Mouse (Mus musculus) heart, embryonic 14.5 days (tissue): ENCODE measurements around the gene Vmn2r80. TPM values are rescaled to one million over a fixed set of nuclear protein-coding genes. Genes with fewer than 3 reads are reported as not detected.
"Not testable (repeated sequence)": the region's sequence is repeated elsewhere in the genome, so short reads cannot be mapped to it uniquely, and the experiment has no call there.

Source experiments
- ATAC-seq: fragments of 200-750 bp; cut with Nextera tagmentation; 2 replicates; pipeline ENCODE4 v1.8.0; 2017; ENCODE audit warnings: low read depth, moderate TSS enrichment; ENCODE audit not compliant: insufficient number of reproducible peaks, insufficient read depth, low FRiP score
- H3K27ac ChIP-seq, 2 experiments: fragments of 200-500 bp in 1 of 2; fragments of 300-500 bp in 1 of 2; sonication (generic) in 1 of 2; replicated peaks in 1 of 2; 2 replicates each; pipeline ENCODE4 v1.5.1; 2012 to 2014; ENCODE audit warnings: low read depth in 2 of 2, low read length in 2 of 2, control low read depth in 1 of 2, mild to moderate bottlenecking in 1 of 2, mixed read lengths in 1 of 2; ENCODE audit not compliant: control insufficient read depth in 1 of 2, insufficient read depth in 1 of 2
- H3K27me3 ChIP-seq: fragments of 300-500 bp; sonication (generic); 2 replicates; pipeline ENCODE4 v1.6.1; 2014; ENCODE audit warnings: mild to moderate bottlenecking, low read length, control low read depth; ENCODE audit not compliant: control insufficient read depth, insufficient read depth
- H3K36me3 ChIP-seq: fragments of 300-500 bp; sonication (generic); 2 replicates; pipeline ENCODE4 v1.6.1; 2014; ENCODE audit warnings: mild to moderate bottlenecking, control low read depth, low read length, mixed read lengths; ENCODE audit not compliant: control insufficient read depth, insufficient read depth
- H3K4me1 ChIP-seq, 2 experiments: fragments of 200-500 bp in 1 of 2; fragments of 300-500 bp in 1 of 2; sonication (generic) in 1 of 2; 2 replicates each; pipeline ENCODE4 v1.6.1; 2012 to 2014; ENCODE audit warnings: low read length in 2 of 2, control low read depth in 1 of 2, mixed read lengths in 1 of 2; ENCODE audit not compliant: control insufficient read depth in 2 of 2, insufficient read depth in 2 of 2
- H3K4me2 ChIP-seq: fragments of 300-500 bp; sonication (generic); 2 replicates; pipeline ENCODE4 v1.6.1; 2014; ENCODE audit warnings: mild to moderate bottlenecking, low read length
- H3K4me3 ChIP-seq, 2 experiments: fragments of 200-500 bp in 1 of 2; fragments of 300-500 bp in 1 of 2; sonication (generic) in 1 of 2; 2 replicates each; pipeline ENCODE4 v1.5.1; 2012 to 2014; ENCODE audit warnings: low read length in 2 of 2, mild to moderate bottlenecking in 2 of 2, control low read depth in 1 of 2, low read depth in 1 of 2, moderate library complexity in 1 of 2; ENCODE audit not compliant: control insufficient read depth in 1 of 2, insufficient read depth in 1 of 2
- H3K9ac ChIP-seq: fragments of 300-500 bp; sonication (generic); 2 replicates; pipeline ENCODE4 v1.6.1; 2014; ENCODE audit warnings: mild to moderate bottlenecking, low read length
- H3K9me3 ChIP-seq: fragments of 300-500 bp; sonication (generic); 2 replicates; pipeline ENCODE4 v1.6.1; 2016; ENCODE audit warnings: low read length, control low read depth; ENCODE audit not compliant: control insufficient read depth
- WGBS: fragments of 180-500 bp; shearing (Covaris S2); extraction: QIAGEN DNeasy Blood & Tissue Kit; methylation state at CpG from one replicate; pipeline ENCODE4 v1.1.7; 2014; 5-methylcytosine and 5-hydroxymethylcytosine counted together
- polyA plus RNA-seq: library from polyadenylated mRNA; unstranded; fragments of >200 nt; fragmentation: Nextera tagmentation; extraction: Ambion mirVana; gene quantifications from 2 replicates; pipeline ENCODE4 v1.2.1, GENCODE M21; 2014

Gene Vmn2r80
- polyA plus RNA-seq = not detected in 2 replicates

DNA sequence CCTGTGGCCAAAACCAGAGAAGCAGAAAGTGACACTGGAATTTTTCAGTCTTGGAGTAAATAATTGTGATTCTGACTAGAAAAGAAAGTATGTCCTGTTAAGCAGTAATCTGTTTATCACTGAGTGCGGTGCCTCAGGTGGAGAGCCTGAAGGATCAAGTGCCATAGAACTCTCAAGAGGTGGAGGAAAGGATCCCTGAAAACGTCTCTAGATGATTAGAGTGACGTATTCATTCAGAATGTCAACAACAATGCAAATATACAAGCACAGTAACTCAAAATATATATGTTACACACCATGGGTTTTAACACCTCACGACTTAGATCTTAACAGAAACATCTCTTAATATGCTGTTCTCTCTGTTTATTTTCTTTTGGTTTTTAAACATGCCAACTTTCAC lies at the start of gene Vmn2r80:
Vmn2r80 (plus strand) TSS at position 301 of the 400 bp plus-strand sequence.
- not testable (repeated sequence) for H3K4me2 ChIP-seq, H3K36me3 ChIP-seq, H3K4me1 ChIP-seq, H3K27ac ChIP-seq, H3K9me3 ChIP-seq, ATAC-seq, H3K27me3 ChIP-seq, H3K9ac ChIP-seq, H3K4me3 ChIP-seq
- 69% methylated on average over 4 of the region's 4 CpGs for WGBS

DNA sequence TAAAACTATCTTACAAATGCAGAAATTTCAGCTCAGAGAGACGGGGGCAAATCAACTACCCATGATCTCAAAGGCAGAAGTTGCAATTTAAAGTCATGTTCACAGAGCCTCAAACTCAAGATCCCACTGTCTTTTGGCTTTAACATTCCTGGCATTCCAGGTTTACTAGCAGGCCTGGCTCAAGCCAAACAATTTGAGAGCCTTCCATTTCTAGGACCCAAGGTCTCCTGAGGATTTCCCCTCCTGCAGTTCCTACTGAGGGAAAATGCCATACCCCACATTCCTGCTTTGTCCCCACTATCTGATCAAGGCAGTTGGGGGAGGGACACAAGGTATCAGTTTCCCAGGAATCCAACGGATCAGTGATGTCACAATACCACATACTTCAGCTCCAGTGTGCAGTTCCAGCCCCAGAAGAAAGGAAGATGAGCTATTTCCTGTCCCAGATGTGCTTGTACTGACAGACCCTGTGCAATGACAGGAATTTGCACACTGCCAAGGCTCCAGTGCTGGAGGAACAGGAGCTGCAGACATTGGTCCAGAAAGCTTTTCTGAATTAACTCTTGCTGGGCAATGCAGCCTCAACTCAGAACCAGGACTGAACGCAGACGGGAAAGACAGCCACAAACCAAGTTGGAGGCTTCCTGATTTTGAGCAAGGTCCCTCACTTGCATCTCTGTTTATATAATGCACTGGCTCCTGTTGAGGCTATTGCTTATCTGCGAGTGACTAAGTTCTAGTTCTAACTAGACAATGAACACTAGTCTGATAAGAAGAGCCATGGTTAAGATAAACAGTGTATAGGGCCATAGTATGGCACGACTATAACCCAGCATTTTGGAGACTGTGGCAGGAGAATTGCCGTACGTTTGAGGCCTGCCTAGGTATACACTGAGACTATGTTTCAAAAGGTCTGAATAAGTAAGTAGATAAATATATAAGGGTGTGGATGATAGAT lies 42.0 kb upstream of the Vmn2r80 start:
- WGBS = 22% methylated on average over 8 of the region's 8 CpGs
- Histone ChIP-seq H3K36me3 (no peaks in the 10 kb centered on the region), H3K4me3 (no peak overlapping the region), H3K9ac (no peak overlapping the region), H3K4me1 (peaks cover 6 to 12% of the 10 kb centered on the region in 2 experiments), H3K9me3 (no peaks in the 10 kb centered on the region), H3K27ac (peak overlapping the region; percentile 59 to 64), H3K4me2 (no peak overlapping the region), H3K27me3 (no peaks in the 10 kb centered on the region)
- peak; percentile 55; the same call in 1 of the 2 replicates for ATAC-seq

DNA sequence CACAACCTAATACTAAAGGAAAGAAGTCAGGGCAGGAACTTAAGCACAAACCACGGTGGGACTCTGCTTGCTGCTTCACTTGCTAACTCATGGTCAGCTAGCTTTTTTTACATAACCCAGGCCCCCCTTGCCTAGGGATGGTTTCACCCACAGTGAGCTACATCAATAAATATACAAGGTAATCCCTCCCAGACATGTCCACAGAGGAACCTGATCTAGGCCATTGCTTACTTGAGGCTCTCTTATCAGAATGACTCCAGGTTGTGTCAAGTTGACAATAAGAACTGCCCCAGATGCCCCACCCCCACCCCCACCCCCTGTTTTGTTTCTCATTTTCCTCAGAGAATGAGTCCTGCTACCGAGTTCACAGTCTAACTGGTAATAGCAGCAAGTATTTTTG lies 41.0 kb upstream of the Vmn2r80 start:
- Histone ChIP-seq H3K27me3 (no peaks in the 10 kb centered on the region), H3K4me2 (no peak overlapping the region), H3K4me3 (no peak overlapping the region), H3K27ac (no peak overlapping the region), H3K36me3 (no peaks in the 10 kb centered on the region), H3K9ac (no peak overlapping the region), H3K9me3 (no peaks in the 10 kb centered on the region), H3K4me1 (peaks cover 6 to 12% of the 10 kb centered on the region in 2 experiments)
- WGBS = 37% methylated on average over 2 of the region's 2 CpGs
- no peak for ATAC-seq

GRCm38 (mm10) chr10:79109156-79109555 lies 39.4 kb upstream of the Vmn2r80 start:
- Histone ChIP-seq H3K9me3 (no peaks in the 10 kb centered on the region), H3K4me1 (peaks cover 6 to 12% of the 10 kb centered on the region in 2 experiments), H3K36me3 (no peaks in the 10 kb centered on the region), H3K4me2 (no peak overlapping the region), H3K4me3 (no peak overlapping the region), H3K27me3 (no peaks in the 10 kb centered on the region), H3K9ac (no peak overlapping the region), H3K27ac (no peak overlapping the region)
- WGBS = 83% methylated on average over 1 of the region's 1 CpGs
- ATAC-seq = no peak

DNA sequence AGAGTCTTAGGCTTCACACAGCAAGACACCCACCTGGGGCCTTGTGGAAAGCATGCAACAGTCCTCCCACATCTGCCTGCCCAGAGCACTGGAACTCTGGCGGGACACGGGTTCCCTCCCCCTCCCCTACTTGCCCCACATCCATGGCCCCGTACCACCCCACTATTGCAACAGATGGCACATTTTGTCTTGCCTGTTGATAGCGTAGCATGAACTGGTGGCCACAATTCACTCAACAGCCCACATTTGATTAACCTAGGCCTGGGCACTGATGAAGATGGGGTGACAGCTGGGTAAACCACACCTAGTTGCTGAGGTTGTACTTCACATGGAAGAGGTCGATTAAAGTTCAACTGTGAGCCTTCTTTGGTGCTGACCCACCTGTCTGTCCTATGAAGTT lies 38.1 kb upstream of the Vmn2r80 start:
- Histone ChIP-seq H3K9ac (no peak overlapping the region), H3K9me3 (no peaks in the 10 kb centered on the region), H3K4me3 (no peak overlapping the region), H3K36me3 (no peaks in the 10 kb centered on the region), H3K4me1 (peaks cover 6 to 12% of the 10 kb centered on the region in 2 experiments), H3K4me2 (no peak overlapping the region), H3K27me3 (no peaks in the 10 kb centered on the region), H3K27ac (no peak overlapping the region)
- WGBS = 88% methylated on average over 5 of the region's 5 CpGs
- no peak for ATAC-seq

DNA sequence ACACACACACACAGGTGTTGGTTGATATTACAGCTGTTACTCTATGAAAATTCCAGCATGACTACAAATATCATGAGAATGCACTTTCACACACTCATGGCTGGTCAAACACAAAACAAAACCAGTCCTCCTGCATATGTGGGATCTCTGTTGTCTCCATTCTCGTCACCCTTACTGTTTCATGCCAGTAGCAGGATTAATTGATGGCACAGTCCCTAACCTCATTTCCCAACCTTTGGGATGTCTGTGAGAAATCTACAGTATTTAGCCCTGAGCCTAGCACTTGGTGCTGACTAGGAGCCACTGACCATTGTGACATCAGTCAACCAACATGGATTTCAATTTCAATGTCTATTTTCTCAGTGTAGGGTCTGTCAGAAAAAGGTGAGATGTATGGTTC lies 33.5 kb upstream of the Vmn2r80 start:
- Histone ChIP-seq H3K27me3 (no peaks in the 10 kb centered on the region), H3K36me3 (no peaks in the 10 kb centered on the region), H3K4me1 (peaks cover 3% of the 10 kb centered on the region in 2 experiments), H3K27ac (no peak overlapping the region), H3K4me2 (no peak overlapping the region), H3K9ac (no peak overlapping the region), H3K4me3 (no peak overlapping the region), H3K9me3 (no peaks in the 10 kb centered on the region)
- ATAC-seq = no peak
- WGBS = 62% methylated on average over 1 of the region's 1 CpGs

- Histone ChIP-seq H3K4me1 (peaks cover 3% of the 10 kb centered on the region in 2 experiments), H3K4me3 (no peak overlapping the region), H3K36me3 (no peaks in the 10 kb centered on the region), H3K9me3 (no peaks in the 10 kb centered on the region), H3K4me2 (no peak overlapping the region), H3K9ac (no peak overlapping the region), H3K27ac (peak overlapping the region; percentile 61 to 65; a peak in 3 of 4 replicates), H3K27me3 (no peaks in the 10 kb centered on the region)
- peak; percentile 47; the same call in 1 of the 2 replicates for ATAC-seq
- WGBS = 23% methylated on average over 4 of the region's 4 CpGs
Measured at GRCm38 (mm10) chr10:79116125-79116849, 32.3 kb upstream of the Vmn2r80 start.
